Mouse (Mus musculus) cerebellum, adult 11 months (tissue): ENCODE measurements at regions not wholly inside any gene's neighbourhood (a gene's known extent, or its start where the extent isn't known, plus 50 kb on each side); places are given as distances from the start of the nearest gene placed in this dataset.
"Not testable (repeated sequence)": the region's sequence is repeated elsewhere in the genome, so short reads cannot be mapped to it uniquely, and the experiment has no call there.

Experiments used
- DNase-seq: peaks from one replicate; pipeline ENCODE4 v3.0.0; 2022

DNA sequence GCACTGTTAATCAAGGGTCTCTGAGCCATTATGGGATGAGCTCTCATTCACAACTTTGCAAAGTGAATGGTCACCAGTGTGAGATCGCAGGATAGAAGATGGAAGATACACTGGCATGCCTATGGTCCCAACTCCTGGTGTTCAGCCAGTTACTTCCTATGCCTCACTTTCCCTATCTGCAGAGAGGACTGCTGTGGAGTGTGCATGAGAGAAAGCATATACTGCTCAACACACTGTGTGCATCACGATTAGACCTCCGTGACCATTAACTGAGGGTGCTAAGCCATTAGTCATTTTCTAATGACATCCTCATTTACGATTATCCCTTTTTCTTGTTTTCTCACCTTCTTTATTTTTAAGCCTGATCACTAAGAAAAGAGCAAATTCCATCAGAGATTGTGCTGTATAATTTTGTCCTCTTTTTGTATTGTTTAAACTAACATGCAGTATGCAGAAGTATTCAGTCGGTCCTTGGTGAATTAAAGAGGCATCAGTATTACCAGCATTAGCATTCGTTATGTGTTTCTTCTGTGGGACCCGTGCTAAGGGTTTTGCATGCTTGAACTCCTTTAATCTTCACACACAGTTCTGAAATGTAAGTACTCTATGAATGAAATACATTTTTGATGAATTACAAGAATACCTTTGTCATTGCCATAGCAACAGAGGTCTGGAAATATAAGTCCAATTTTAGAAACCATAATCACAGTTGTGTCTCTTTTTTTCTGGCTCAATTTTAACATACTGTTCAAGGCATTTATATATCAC is 219.4 kb upstream of the Klf6 start:
- no peak for DNase-seq

DNA sequence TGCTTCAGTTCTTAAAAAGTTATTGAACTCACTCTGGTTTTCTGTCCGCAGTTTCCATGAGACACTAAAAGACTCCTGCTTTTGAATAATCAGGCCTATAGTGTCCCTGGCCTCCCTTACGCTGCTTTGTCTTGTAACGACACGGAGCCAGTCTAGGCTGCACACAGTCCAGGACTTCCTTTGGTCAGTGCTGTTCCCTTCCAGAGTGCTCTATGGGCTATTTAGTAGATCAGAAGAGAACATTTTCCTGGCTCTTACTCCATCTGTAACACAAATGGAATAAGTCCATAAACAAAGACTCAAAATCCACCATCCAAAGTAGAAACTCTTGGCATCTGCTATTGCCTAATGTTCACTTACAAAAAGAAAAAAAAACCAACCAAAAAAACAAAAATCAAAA is 213.0 kb upstream of the Klf6 start:
- no peak for DNase-seq

- no peak for DNase-seq
These were observed 203.7 kb upstream of the Klf6 start for GRCm38 (mm10) chr13:5657556-5657955.

- DNase-seq, result no peak
These were observed 194.9 kb upstream of the Klf6 start for GRCm38 (mm10) chr13:5666235-5667007.

DNA sequence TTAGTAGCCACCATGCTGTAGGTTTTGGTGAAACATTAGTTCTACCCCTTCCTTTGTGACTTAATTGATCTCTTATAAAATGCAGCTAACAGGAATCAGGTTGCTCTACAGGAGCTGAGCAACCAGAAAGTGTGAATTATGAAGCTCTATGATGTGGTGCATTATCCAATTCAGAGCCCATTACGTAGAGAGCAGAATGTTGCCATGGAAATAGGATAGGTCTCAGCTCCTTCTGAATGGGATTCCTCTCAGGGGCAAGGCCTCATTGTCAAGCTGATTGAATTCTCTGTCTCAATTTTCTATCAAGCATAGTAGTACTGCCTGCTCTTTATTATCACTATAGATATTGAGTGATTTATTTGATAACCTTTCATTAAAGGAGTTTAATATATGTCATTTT is 185.6 kb upstream of the Klf6 start:
- no peak for DNase-seq

GRCm38 (mm10) chr13:5690124-5690523 is 171.2 kb upstream of the Klf6 start:
- DNase-seq, result no peak

DNA sequence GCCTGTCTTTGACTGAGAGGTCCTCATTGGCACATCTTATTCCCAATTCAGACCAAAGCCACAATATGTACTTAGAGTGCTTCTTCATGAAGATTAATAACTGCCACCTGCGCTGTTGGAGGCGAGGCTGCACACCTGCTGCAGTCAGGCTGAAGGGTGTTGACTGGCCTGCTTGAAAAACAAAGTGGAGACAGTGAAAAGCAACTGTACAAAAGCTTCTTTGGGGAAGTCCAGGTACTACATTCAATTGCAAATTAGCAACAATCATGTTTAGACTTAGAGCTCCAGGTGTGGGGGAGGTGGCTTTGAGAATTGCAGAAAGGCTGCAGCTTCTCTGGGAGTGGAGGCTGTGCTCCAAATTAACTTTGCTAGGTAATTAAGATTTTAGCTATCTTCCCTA is 170.6 kb upstream of the Klf6 start:
- DNase-seq, result not testable (repeated sequence)

GRCm38 (mm10) chr13:5694626-5695025 is 166.7 kb upstream of the Klf6 start:
- DNase-seq, result no peak

DNA sequence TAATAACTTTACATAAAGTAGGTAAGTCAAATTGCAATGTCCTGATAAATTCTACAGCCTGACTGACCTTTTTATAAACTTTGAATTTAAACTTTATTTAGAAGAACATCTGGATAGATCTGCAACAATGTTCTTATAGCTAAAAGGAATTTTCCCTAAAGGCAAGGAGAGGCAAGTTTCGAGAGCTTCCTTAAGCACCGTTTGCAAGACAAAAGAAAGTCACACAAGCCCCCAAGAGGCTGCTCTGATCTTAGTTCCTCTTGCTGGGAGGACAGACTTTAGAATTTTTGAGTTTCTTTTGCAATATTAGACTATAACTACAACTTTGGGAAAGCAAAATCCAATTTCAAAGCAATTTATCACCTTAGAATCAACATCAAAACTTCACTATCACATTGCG is 165.7 kb upstream of the Klf6 start:
- not testable (repeated sequence) for DNase-seq

GRCm38 (mm10) chr13:5696377-5696776 is 164.9 kb upstream of the Klf6 start:
- no peak for DNase-seq

GRCm38 (mm10) chr13:5697329-5697728 is 164.0 kb upstream of the Klf6 start:
- DNase-seq, result not testable (repeated sequence)

DNA sequence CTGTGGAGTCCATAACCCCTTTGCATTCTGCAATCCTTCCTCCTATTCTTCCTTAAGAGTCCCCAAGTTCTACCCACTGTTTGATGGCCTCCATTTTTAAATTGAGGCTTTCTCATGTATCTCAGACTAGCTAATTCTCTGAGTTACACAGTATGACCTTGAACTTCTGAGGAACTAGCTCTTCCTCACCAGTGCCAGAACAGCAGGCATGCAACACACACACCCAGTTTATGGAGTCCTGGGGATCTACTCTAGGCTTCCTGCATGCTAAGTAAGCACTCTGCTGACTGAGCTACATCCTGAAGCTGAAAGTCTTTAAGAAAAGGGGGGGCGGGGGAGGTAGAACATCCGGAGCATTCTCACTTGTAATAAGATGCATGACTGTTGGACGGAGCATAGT is 159.2 kb upstream of the Klf6 start:
- no peak for DNase-seq

DNA sequence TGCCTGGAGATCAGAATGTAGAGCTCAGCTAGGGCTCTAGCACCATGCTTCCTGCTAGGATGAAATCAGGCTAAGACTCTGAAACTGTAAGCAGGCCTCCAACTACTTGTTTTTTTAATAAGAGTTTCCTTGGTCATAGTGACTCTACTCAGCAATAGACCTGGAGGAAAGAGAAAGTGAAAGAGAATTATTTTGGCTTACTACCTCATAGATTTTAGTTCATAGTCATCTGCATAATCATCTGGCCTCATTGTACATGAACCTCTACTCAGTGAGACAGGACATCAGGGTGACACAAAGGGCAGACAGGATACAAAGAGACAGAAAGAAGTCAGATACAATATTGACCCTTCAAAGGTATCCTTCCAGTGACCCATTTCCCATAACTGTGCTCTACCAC is 156.3 kb upstream of the Klf6 start:
- DNase-seq, result no peak

GRCm38 (mm10) chr13:5711646-5712045 is 149.6 kb upstream of the Klf6 start:
- DNase-seq, result no peak

DNA sequence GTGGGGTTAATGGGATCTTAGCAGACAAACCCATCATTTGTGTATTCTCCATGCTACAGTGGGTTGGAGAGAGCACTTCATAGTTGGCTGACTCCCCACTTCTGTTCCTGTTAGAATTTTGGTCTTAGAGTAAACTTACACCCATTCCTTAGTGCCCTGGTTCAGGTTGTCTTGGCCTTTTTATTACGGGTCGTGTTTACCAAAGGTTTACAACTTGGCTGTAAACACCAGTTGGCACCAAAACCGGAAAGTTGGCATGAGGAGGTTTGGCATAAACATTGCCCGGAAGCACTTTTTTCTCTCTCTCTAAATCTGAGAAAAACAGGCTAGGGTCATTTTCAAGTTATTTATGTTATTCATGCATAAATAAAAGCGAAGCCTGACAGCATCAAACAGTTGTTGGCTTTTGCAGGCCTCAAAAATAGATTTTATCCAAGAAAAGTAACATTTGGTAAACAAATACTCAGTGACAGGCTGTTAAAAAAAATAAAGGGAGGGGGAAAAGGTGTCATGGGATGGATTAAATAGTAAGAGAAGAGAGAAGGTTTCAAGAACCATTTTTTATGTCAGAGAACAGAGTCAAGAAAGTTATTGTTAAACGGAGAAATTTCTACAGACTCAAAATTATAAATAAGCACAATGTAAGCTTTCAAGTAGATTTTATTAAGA is 148.0 kb upstream of the Klf6 start:
- no peak for DNase-seq

DNA sequence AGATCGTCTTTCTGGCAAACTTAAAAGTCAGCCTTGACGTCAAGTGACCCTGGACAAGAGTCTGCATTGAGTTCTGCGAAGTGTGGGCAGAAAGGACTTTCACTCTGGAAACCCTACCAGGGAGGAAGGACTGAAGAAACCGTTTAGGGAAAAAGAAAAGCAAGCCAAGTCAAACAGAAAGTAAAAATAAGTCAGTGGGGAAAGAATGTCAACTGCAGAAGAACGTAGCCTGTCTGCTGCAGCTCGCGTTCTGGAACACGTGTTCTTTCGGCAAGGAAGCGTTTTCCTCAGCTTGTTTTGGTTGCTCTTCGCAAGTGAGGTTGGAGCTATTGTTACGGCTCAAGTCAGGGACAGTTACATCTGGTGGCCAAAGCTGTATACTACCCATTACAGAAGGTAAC is 147.1 kb upstream of the Klf6 start:
- DNase-seq, result no peak

DNA sequence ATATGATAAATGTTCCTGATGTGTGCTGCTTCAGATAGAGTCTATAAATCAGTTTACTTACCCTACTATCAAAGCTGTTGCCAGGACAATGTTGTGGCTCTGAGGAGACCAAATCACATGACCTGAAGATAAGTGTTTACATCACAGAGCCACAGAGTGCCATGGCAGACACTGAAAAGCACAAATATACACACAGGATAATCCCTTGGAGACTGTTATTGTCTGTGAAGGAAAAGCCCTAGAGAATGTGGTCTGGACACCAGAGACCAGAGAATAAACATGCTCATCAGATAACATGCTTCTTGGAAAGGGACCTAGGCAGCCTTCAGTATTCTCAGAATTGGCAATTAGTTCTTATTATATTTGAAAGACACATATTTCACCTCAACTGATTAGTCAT is 146.5 kb upstream of the Klf6 start:
- no peak for DNase-seq

- DNase-seq, result no peak
These were observed 144.5 kb upstream of the Klf6 start for GRCm38 (mm10) chr13:5716749-5717148.

GRCm38 (mm10) chr13:5723319-5723718 is 138.0 kb upstream of the Klf6 start:
- DNase-seq, result no peak

GRCm38 (mm10) chr13:5724364-5724763 is 136.9 kb upstream of the Klf6 start:
- no peak for DNase-seq

- DNase-seq, result no peak
These were observed 135.3 kb upstream of the Klf6 start for GRCm38 (mm10) chr13:5725984-5726383.

- DNase-seq, result no peak
These were observed 134.8 kb upstream of the Klf6 start for GRCm38 (mm10) chr13:5726446-5726845.

GRCm38 (mm10) chr13:5728172-5728571 is 133.1 kb upstream of the Klf6 start:
- no peak for DNase-seq

DNA sequence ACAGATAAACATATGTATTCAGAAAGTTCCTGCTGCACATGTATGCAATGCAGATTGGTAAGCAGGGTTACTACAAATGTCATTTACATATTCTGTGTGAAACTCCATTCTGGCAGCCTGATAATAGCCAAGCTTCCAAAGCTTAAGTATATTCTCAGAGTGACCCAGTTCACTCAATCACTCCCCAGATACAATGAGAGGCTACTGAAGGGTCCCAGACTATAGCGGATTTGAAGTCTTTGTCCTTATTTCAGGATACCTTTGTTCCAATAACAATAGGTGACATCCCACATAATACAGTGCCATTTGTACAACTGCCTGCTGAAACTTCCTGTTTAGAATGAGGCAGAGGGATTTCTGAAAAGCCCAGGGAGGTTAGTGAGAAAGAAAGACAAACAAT is 132.5 kb upstream of the Klf6 start:
- DNase-seq, result no peak
